11 mouse cellular contexts compared by ENCODE assay signal in genomic region chr6:5103769-5104168, GRCm38 (mm10).
A peak's percentile ranks its signal among the peaks of the same experiment; 100 is the strongest.
DNase-seq lines count a peak whose midpoint lies in the region; ATAC-seq and TF ChIP-seq lines count a peak whose summit lies in the region.
"Had no signal": no experiment of that assay in that cellular context is flagged by ENCODE, and none has a peak within 500 bp of the region (broad histone marks: within the 10 kb centered on the region; RNA-seq: fewer than 3 reads in every experiment).

No protein-coding gene starts in this region.

- no peaks in the 10 kb centered on the region for H3K27me3 ChIP-seq in heart, embryonic 10.5 days (ENCODE audit: insufficient read depth, poor library complexity, severe bottlenecking)
- no peaks in the 10 kb centered on the region for H3K27me3 ChIP-seq in midbrain, embryonic 16.5 days (ENCODE audit: control insufficient read depth, insufficient read depth, low read depth, low read length)
- no peaks in the 10 kb centered on the region for H3K27me3 ChIP-seq in midbrain, embryonic 14.5 days (ENCODE audit: control insufficient read depth, insufficient read depth, low read length)
- no peaks in the 10 kb centered on the region for H3K27me3 ChIP-seq in liver, embryonic 12.5 days (replicated peaks)
- H3K27me3 ChIP-seq in stomach, postnatal 0 days (ENCODE audit: control insufficient read depth, insufficient read depth, low read length): no peaks in the 10 kb centered on the region
- H3K27me3 ChIP-seq: limb, embryonic 12.5 days had no signal

- H3K9me3 ChIP-seq in heart, embryonic 10.5 days: no peaks in the 10 kb centered on the region
- no peaks in the 10 kb centered on the region for H3K9me3 ChIP-seq in midbrain, embryonic 16.5 days (replicated peaks; ENCODE audit: control insufficient read depth, low read length, poor library complexity, severe bottlenecking)
- no peaks in the 10 kb centered on the region for H3K9me3 ChIP-seq in midbrain, embryonic 14.5 days (ENCODE audit: control insufficient read depth, low read length)
- no peaks in the 10 kb centered on the region for H3K9me3 ChIP-seq in liver, embryonic 12.5 days (replicated peaks)
- no peaks in the 10 kb centered on the region for H3K9me3 ChIP-seq in stomach, postnatal 0 days (ENCODE audit: control insufficient read depth, low read length)
- H3K9me3 ChIP-seq: limb, embryonic 12.5 days had no signal

- no peak for TF ChIP-seq CTCF in stomach, postnatal 0 days (IDR thresholded peaks at IDR 0.05; ENCODE audit: low read depth)

- 10% methylated on average over 6 of the region's 6 CpGs for WGBS in heart, embryonic 10.5 days
- WGBS in midbrain, embryonic 16.5 days: 57% methylated on average over 6 of the region's 6 CpGs
- WGBS in midbrain, embryonic 14.5 days: 58% methylated on average over 6 of the region's 6 CpGs
- WGBS in liver, embryonic 12.5 days (ENCODE audit: insufficient replicate concordance): 15% methylated on average over 6 of the region's 6 CpGs
- WGBS in stomach, postnatal 0 days: 45% methylated on average over 6 of the region's 6 CpGs

- H3K4me1 ChIP-seq in heart, embryonic 10.5 days: peaks cover 24% of the 10 kb centered on the region
- 0 out of 2 replicates have a peak, but pooled peaks cover 2% of the 10 kb centered on the region for H3K4me1 ChIP-seq in midbrain, embryonic 16.5 days (ENCODE audit: control insufficient read depth, insufficient read depth, low read length)
- H3K4me1 ChIP-seq in midbrain, embryonic 14.5 days (ENCODE audit: control insufficient read depth, insufficient read depth, low read length): no peaks in the 10 kb centered on the region
- H3K4me1 ChIP-seq in liver, embryonic 12.5 days: peaks cover 13% of the 10 kb centered on the region
- H3K4me1 ChIP-seq in stomach, postnatal 0 days (replicated peaks; ENCODE audit: control insufficient read depth, insufficient read depth): no peaks in the 10 kb centered on the region

- no peak for TF ChIP-seq EP300 in stomach, postnatal 0 days (optimal IDR thresholded peaks at IDR 0.05)

- peak; percentile 18; the same call in 1 of the 2 replicates for ATAC-seq in midbrain, embryonic 16.5 days
- no peak for ATAC-seq in midbrain, embryonic 14.5 days (ENCODE audit: low FRiP score, low TSS enrichment)
- ATAC-seq in liver, embryonic 12.5 days: peak; percentile 81
- peak; percentile 86 for ATAC-seq in stomach, postnatal 0 days (ENCODE audit: low FRiP score, low TSS enrichment)

- peak overlapping the region; percentile 63 for H3K27ac ChIP-seq in heart, embryonic 10.5 days
- H3K27ac ChIP-seq in midbrain, embryonic 16.5 days (ENCODE audit: low read length): no peak overlapping the region
- H3K27ac ChIP-seq in midbrain, embryonic 14.5 days (replicated peaks; ENCODE audit: low read depth, low read length): no peak overlapping the region
- peak overlapping the region; percentile 51; the same call in 1 of the 2 replicates for H3K27ac ChIP-seq in liver, embryonic 12.5 days
- H3K27ac ChIP-seq in stomach, postnatal 0 days (replicated peaks): no peak overlapping the region
- H3K27ac ChIP-seq: limb, embryonic 12.5 days had no signal

- H3K4me3 ChIP-seq in heart, embryonic 10.5 days: no peak overlapping the region
- no peak overlapping the region for H3K4me3 ChIP-seq in midbrain, embryonic 16.5 days (ENCODE audit: low read depth, low read length)
- no peak overlapping the region for H3K4me3 ChIP-seq in midbrain, embryonic 14.5 days (replicated peaks; ENCODE audit: low read depth, low read length)
- no peak overlapping the region for H3K4me3 ChIP-seq in liver, embryonic 12.5 days
- H3K4me3 ChIP-seq in stomach, postnatal 0 days (ENCODE audit: low read depth, low read length): no peak overlapping the region
- H3K4me3 ChIP-seq: limb, embryonic 12.5 days had no signal

- DNase-seq in heart, embryonic 10.5 days (ENCODE audit: low spot score): peak; percentile 87
- no peak for DNase-seq in heart, postnatal 25 days (ENCODE audit: low spot score)
- no peak for DNase-seq in midbrain, embryonic 14.5 days
- DNase-seq in stomach, postnatal 0 days (ENCODE audit: low spot score): peak; percentile 29
- no peak for DNase-seq in kidney, adult 8-10 months
- no peak for DNase-seq in left cerebral cortex, adult 9 months (ENCODE audit: low spot score in 2 of 2)
- DNase-seq: gastrocnemius, postnatal 36 days; kidney, postnatal 4 days had no signal

- intact Hi-C loops in heart, postnatal 25 days (cut with DNase I): no loop called here

- no peak overlapping the region for H3K9ac ChIP-seq in midbrain, embryonic 16.5 days (ENCODE audit: low read depth, low read length)
- no peak overlapping the region for H3K9ac ChIP-seq in midbrain, embryonic 14.5 days (replicated peaks; ENCODE audit: low read length)
- H3K9ac ChIP-seq in liver, embryonic 12.5 days: no peak overlapping the region
- H3K9ac ChIP-seq in stomach, postnatal 0 days (ENCODE audit: low read length): no peak overlapping the region
- H3K9ac ChIP-seq: limb, embryonic 12.5 days had no signal

- H3K4me2 ChIP-seq in midbrain, embryonic 16.5 days (ENCODE audit: low read length): no peak overlapping the region
- no peak overlapping the region for H3K4me2 ChIP-seq in midbrain, embryonic 14.5 days (ENCODE audit: low read length)
- H3K4me2 ChIP-seq in liver, embryonic 12.5 days: no peak overlapping the region
- no peak overlapping the region for H3K4me2 ChIP-seq in stomach, postnatal 0 days (replicated peaks; ENCODE audit: low read depth)
- H3K4me2 ChIP-seq: limb, embryonic 12.5 days had no signal

- H3K36me3 ChIP-seq in heart, embryonic 10.5 days: no peaks in the 10 kb centered on the region
- no peaks in the 10 kb centered on the region for H3K36me3 ChIP-seq in midbrain, embryonic 16.5 days (ENCODE audit: control insufficient read depth, insufficient read depth, low read length)
- no peaks in the 10 kb centered on the region for H3K36me3 ChIP-seq in midbrain, embryonic 14.5 days (ENCODE audit: control insufficient read depth, insufficient read depth, low read length)
- H3K36me3 ChIP-seq in liver, embryonic 12.5 days: 0 out of 2 replicates have a peak, but pooled peaks cover 3% of the 10 kb centered on the region
- H3K36me3 ChIP-seq in stomach, postnatal 0 days (ENCODE audit: control insufficient read depth, insufficient read depth, low read length): no peaks in the 10 kb centered on the region
- H3K36me3 ChIP-seq: limb, embryonic 12.5 days had no signal

Comparison
In these comparisons a context has a peak if more than half of its experiments do, and no peak if none do; other contexts are left out.
1. DNase-seq: peak in heart, embryonic 10.5 days (single experiment) and stomach, postnatal 0 days (single experiment); none in heart, postnatal 25 days (single experiment), midbrain, embryonic 14.5 days (single experiment), kidney, adult 8-10 months (0 of 2) and left cerebral cortex, adult 9 months (0 of 2).
2. H3K27ac ChIP-seq: peak in heart, embryonic 10.5 days (single experiment) and liver, embryonic 12.5 days (single experiment); none in midbrain, embryonic 16.5 days (single experiment), midbrain, embryonic 14.5 days (single experiment) and stomach, postnatal 0 days (single experiment).